Mouse (Mus musculus): ENCODE results near the gene Padi3. TPM values are rescaled to one million over a fixed set of nuclear protein-coding genes. Genes with fewer than 3 reads are reported as not detected.

Padi3 gene
- polyA plus RNA-seq, 1 experiment from 2014 or later, result 0.60 TPM

GRCm38 (mm10) chr4:140837879-140838278, 27.4 kb upstream of the Padi3 start:
- no peak overlapping the region for H3K27ac ChIP-seq (replicated peaks)
- peak; percentile 35 for DNase-seq (ENCODE audit: low spot score)
- H3K9me3 ChIP-seq, result no peaks in the 10 kb centered on the region
- no peaks in the 10 kb centered on the region for H3K36me3 ChIP-seq (replicated peaks)
- 0 out of 2 replicates have a peak overlapping the region, but pooled peaks have one; percentile 5 for H3K4me3 ChIP-seq
- H3K27me3 ChIP-seq (replicated peaks; ENCODE audit: low read depth, poor library complexity, severe bottlenecking), result peaks cover 40% of the 10 kb centered on the region
- WGBS, result 19% methylated on average over 8 of the region's 8 CpGs
- peaks cover 43% of the 10 kb centered on the region for H3K4me1 ChIP-seq

GRCm38 (mm10) chr4:140836208-140836866, 25.9 kb upstream of the Padi3 start:
- Histone ChIP-seq H3K4me1 (peaks cover 40% of the 10 kb centered on the region), H3K4me3 (no peak overlapping the region), H3K9me3 (no peaks in the 10 kb centered on the region), H3K27ac (replicated peaks) (no peak overlapping the region), H3K36me3 (replicated peaks) (no peaks in the 10 kb centered on the region), H3K27me3 (replicated peaks; ENCODE audit: low read depth, poor library complexity, severe bottlenecking) (peaks cover 52% of the 10 kb centered on the region)
- no peak for DNase-seq (ENCODE audit: low spot score)
- WGBS, result 68% methylated on average over 11 of the region's 11 CpGs

GRCm38 (mm10) chr4:140835682-140836081, 25.2 kb upstream of the Padi3 start:
- WGBS, result 2% methylated on average over 10 of the region's 10 CpGs
- no peak overlapping the region for H3K27ac ChIP-seq (replicated peaks)
- peaks cover 52% of the 10 kb centered on the region for H3K27me3 ChIP-seq (replicated peaks; ENCODE audit: low read depth, poor library complexity, severe bottlenecking)
- H3K9me3 ChIP-seq, result no peaks in the 10 kb centered on the region
- H3K36me3 ChIP-seq (replicated peaks), result no peaks in the 10 kb centered on the region
- H3K4me1 ChIP-seq, result peaks cover 40% of the 10 kb centered on the region
- H3K4me3 ChIP-seq, result peak overlapping the region; percentile 27; the same call in 1 of the 2 replicates
- DNase-seq (ENCODE audit: low spot score), result peak; percentile 73

- Histone ChIP-seq H3K27me3 (replicated peaks; ENCODE audit: low read depth, poor library complexity, severe bottlenecking) (peaks cover 52% of the 10 kb centered on the region), H3K9me3 (no peaks in the 10 kb centered on the region), H3K4me3 (no peak overlapping the region), H3K27ac (replicated peaks) (no peak overlapping the region), H3K4me1 (peaks cover 40% of the 10 kb centered on the region), H3K36me3 (replicated peaks) (no peaks in the 10 kb centered on the region)
- WGBS, result 60% methylated on average over 6 of the region's 6 CpGs
- no peak for DNase-seq (ENCODE audit: low spot score)
These were observed 24.0 kb upstream of the Padi3 start for GRCm38 (mm10) chr4:140834327-140834934.

GRCm38 (mm10) chr4:140832821-140833220, 22.4 kb upstream of the Padi3 start:
- Histone ChIP-seq H3K27me3 (replicated peaks; ENCODE audit: low read depth, poor library complexity, severe bottlenecking) (peaks cover 60% of the 10 kb centered on the region), H3K9me3 (no peaks in the 10 kb centered on the region), H3K36me3 (replicated peaks) (no peaks in the 10 kb centered on the region), H3K4me3 (no peak overlapping the region), H3K27ac (replicated peaks) (no peak overlapping the region; the same call in 1 of the 2 replicates), H3K4me1 (peaks cover 36% of the 10 kb centered on the region)
- 56% methylated on average over 8 of the region's 8 CpGs for WGBS
- no peak for DNase-seq (ENCODE audit: low spot score)

GRCm38 (mm10) chr4:140831808-140832207, 21.4 kb upstream of the Padi3 start:
- Histone ChIP-seq H3K27ac (replicated peaks) (no peak overlapping the region), H3K36me3 (replicated peaks) (no peaks in the 10 kb centered on the region), H3K9me3 (no peaks in the 10 kb centered on the region), H3K4me1 (peaks cover 36% of the 10 kb centered on the region), H3K4me3 (no peak overlapping the region), H3K27me3 (replicated peaks; ENCODE audit: low read depth, poor library complexity, severe bottlenecking) (peaks cover 60% of the 10 kb centered on the region)
- WGBS, result 94% methylated on average over 4 of the region's 4 CpGs
- no peak for DNase-seq (ENCODE audit: low spot score)

- Histone ChIP-seq H3K27me3 (replicated peaks; ENCODE audit: low read depth, poor library complexity, severe bottlenecking) (peaks cover 21% of the 10 kb centered on the region), H3K4me1 (no peaks in the 10 kb centered on the region), H3K36me3 (replicated peaks) (no peaks in the 10 kb centered on the region), H3K9me3 (peaks cover 23% of the 10 kb centered on the region), H3K27ac (replicated peaks) (no peak overlapping the region), H3K4me3 (no peak overlapping the region)
- 55% methylated on average over 3 of the region's 3 CpGs for WGBS
- DNase-seq (ENCODE audit: low spot score), result no peak
These were observed 16.8 kb upstream of the Padi3 start for GRCm38 (mm10) chr4:140827237-140827636.

GRCm38 (mm10) chr4:140825942-140826341, 15.5 kb upstream of the Padi3 start:
- Histone ChIP-seq H3K27ac (replicated peaks) (no peak overlapping the region), H3K9me3 (peaks cover 25% of the 10 kb centered on the region), H3K27me3 (replicated peaks; ENCODE audit: low read depth, poor library complexity, severe bottlenecking) (peaks cover 14% of the 10 kb centered on the region), H3K4me1 (no peaks in the 10 kb centered on the region), H3K4me3 (no peak overlapping the region), H3K36me3 (replicated peaks) (no peaks in the 10 kb centered on the region)
- WGBS, result 52% methylated on average over 11 of the region's 11 CpGs
- no peak for DNase-seq (ENCODE audit: low spot score)

GRCm38 (mm10) chr4:140821988-140822387, 11.5 kb upstream of the Padi3 start:
- peak; percentile 48 for DNase-seq (ENCODE audit: low spot score)
- Histone ChIP-seq H3K27me3 (replicated peaks; ENCODE audit: low read depth, poor library complexity, severe bottlenecking) (peaks cover 7% of the 10 kb centered on the region), H3K9me3 (peaks cover 29% of the 10 kb centered on the region), H3K27ac (replicated peaks) (no peak overlapping the region), H3K4me1 (peaks cover 2% of the 10 kb centered on the region; the same call in 1 of the 2 replicates), H3K4me3 (no peak overlapping the region), H3K36me3 (replicated peaks) (no peaks in the 10 kb centered on the region)
- WGBS, result 69% methylated on average over 5 of the region's 5 CpGs

- Histone ChIP-seq H3K27ac (replicated peaks) (no peak overlapping the region), H3K4me3 (no peak overlapping the region), H3K36me3 (replicated peaks) (no peaks in the 10 kb centered on the region), H3K9me3 (peaks cover 7% of the 10 kb centered on the region; the same call in 1 of the 2 replicates), H3K4me1 (peaks cover 41% of the 10 kb centered on the region), H3K27me3 (replicated peaks; ENCODE audit: low read depth, poor library complexity, severe bottlenecking) (peaks cover 24% of the 10 kb centered on the region)
- WGBS, result 91% methylated on average over 8 of the region's 8 CpGs
- no peak for DNase-seq (ENCODE audit: low spot score)
These were observed 7.0 kb upstream of the Padi3 start for GRCm38 (mm10) chr4:140817413-140817812.

GRCm38 (mm10) chr4:140815996-140816917, 5.8 kb upstream of the Padi3 start:
- Histone ChIP-seq H3K27me3 (replicated peaks; ENCODE audit: low read depth, poor library complexity, severe bottlenecking) (peaks cover 24% of the 10 kb centered on the region), H3K27ac (replicated peaks) (no peak overlapping the region), H3K4me1 (peaks cover 53% of the 10 kb centered on the region), H3K4me3 (no peak overlapping the region), H3K9me3 (0 out of 2 replicates have a peak, but pooled peaks cover 4% of the 10 kb centered on the region), H3K36me3 (replicated peaks) (no peaks in the 10 kb centered on the region)
- WGBS, result 65% methylated on average over 10 of the region's 10 CpGs
- DNase-seq (ENCODE audit: low spot score), result no peak

GRCm38 (mm10) chr4:140815496-140815895, 5.0 kb upstream of the Padi3 start:
- Histone ChIP-seq H3K27me3 (replicated peaks; ENCODE audit: low read depth, poor library complexity, severe bottlenecking) (peaks cover 24% of the 10 kb centered on the region), H3K4me3 (no peak overlapping the region), H3K36me3 (replicated peaks) (no peaks in the 10 kb centered on the region), H3K9me3 (0 out of 2 replicates have a peak, but pooled peaks cover 4% of the 10 kb centered on the region), H3K4me1 (peaks cover 59% of the 10 kb centered on the region), H3K27ac (replicated peaks) (no peak overlapping the region)
- no peak for DNase-seq (ENCODE audit: low spot score)
- 73% methylated on average over 5 of the region's 5 CpGs for WGBS

Measured in embryonic facial prominence, embryonic 10.5 days (tissue).